Mouse (Mus musculus) 3T3-L1 (cell line): ENCODE measurements around the gene Syt6.

Source experiments
- DNase-seq: peaks from one replicate; pipeline ENCODE4 v3.0.0-alpha.2; 2015; ENCODE audit warnings: low read depth, low spot score

Syt6 gene

GRCm38 (mm10) chr3:103575156-103575892 lies at the start of gene Syt6:
Syt6 (plus strand) TSS chr3:103575231.
- no peak for DNase-seq

- DNase-seq: no peak
Observed at GRCm38 (mm10) chr3:103526201-103526704, 48.8 kb upstream of the Syt6 start.

- DNase-seq: no peak
Observed at GRCm38 (mm10) chr3:103526864-103527263, 48.2 kb upstream of the Syt6 start.

GRCm38 (mm10) chr3:103534036-103534435 lies 41.0 kb upstream of the Syt6 start:
- no peak for DNase-seq

- DNase-seq: no peak
Observed at GRCm38 (mm10) chr3:103535207-103535606, 39.8 kb upstream of the Syt6 start.

- no peak for DNase-seq
Observed at GRCm38 (mm10) chr3:103539148-103539547, 35.9 kb upstream of the Syt6 start.

- no peak for DNase-seq
Observed at GRCm38 (mm10) chr3:103546166-103546565, 28.9 kb upstream of the Syt6 start.

GRCm38 (mm10) chr3:103546626-103547025 lies 28.4 kb upstream of the Syt6 start:
- DNase-seq: no peak

- no peak for DNase-seq
Observed at GRCm38 (mm10) chr3:103550236-103550635, 24.8 kb upstream of the Syt6 start.

GRCm38 (mm10) chr3:103567226-103567625 lies 7.8 kb upstream of the Syt6 start:
- DNase-seq: no peak

- no peak for DNase-seq
Observed at GRCm38 (mm10) chr3:103572526-103572925, 2.5 kb upstream of the Syt6 start.

GRCm38 (mm10) chr3:103573106-103573790 lies 1.8 kb upstream of the Syt6 start:
- no peak for DNase-seq

GRCm38 (mm10) chr3:103573791-103574166 lies 1.3 kb upstream of the Syt6 start:
- DNase-seq: peak; percentile 74

- no peak for DNase-seq
Observed at GRCm38 (mm10) chr3:103574566-103575155, 370 bp upstream of the Syt6 start.

GRCm38 (mm10) chr3:103575893-103576641 lies 1.0 kb downstream of the Syt6 start:
- DNase-seq: no peak

- DNase-seq: no peak
Observed at GRCm38 (mm10) chr3:103587136-103587535, 12.1 kb downstream of the Syt6 start.

- no peak for DNase-seq
Observed at GRCm38 (mm10) chr3:103587672-103588071, 12.6 kb downstream of the Syt6 start.

GRCm38 (mm10) chr3:103589636-103590035 lies 14.6 kb downstream of the Syt6 start:
- DNase-seq: no peak

- DNase-seq: no peak
Observed at GRCm38 (mm10) chr3:103592636-103593035, 17.6 kb downstream of the Syt6 start.

- peak; percentile 77 for DNase-seq
Observed at GRCm38 (mm10) chr3:103593631-103594030, 18.6 kb downstream of the Syt6 start.

GRCm38 (mm10) chr3:103595271-103595810 lies 20.3 kb downstream of the Syt6 start:
- DNase-seq: no peak

GRCm38 (mm10) chr3:103597586-103597985 lies 22.6 kb downstream of the Syt6 start:
- DNase-seq: no peak
